Mouse (Mus musculus) spleen, postnatal 10 days (tissue): Measurements from ENCODE around the gene Il1rap.

Source experiments
- DNase-seq, 2 experiments: peaks; one replicate each; pipeline ENCODE4 v3.0.0; 2021 to 2022; ENCODE audit warnings: low spot score in 2 of 2

Gene Il1rap

DNA sequence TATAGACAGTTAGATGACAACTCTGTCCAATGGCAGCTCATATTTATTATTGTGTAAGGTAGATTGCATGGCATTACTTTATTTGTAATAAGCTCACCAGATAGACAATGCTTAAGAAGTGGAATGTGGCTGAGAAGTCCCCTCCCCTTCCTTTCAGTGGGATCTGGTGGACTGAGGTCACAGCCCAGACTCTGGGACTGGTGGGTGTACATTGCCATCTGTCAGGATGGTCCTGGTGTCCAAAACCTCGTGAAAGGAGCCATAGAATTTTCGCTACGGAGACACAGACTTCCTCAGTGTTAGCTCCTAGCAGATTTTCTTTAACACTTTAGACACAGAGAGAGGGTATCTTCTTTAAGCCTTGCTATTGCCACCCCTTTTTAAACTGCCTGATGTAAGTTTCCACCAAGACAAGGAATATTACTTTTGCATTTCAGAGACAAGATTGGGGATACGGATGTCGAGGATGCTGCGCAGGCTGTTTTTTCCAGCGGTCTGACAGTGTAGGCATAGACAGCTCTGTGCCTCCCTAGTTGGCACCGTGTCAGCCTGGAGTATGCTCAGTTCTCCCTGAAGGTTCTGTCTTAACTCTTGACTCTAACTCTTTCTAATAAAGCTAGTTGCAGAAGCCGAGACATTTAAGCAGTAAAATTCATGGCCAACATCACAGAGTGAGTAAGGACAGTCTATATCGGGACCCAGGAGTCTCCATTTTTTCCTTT lies 31.2 kb downstream of the Il1rap start:
- DNase-seq: no peak

DNA sequence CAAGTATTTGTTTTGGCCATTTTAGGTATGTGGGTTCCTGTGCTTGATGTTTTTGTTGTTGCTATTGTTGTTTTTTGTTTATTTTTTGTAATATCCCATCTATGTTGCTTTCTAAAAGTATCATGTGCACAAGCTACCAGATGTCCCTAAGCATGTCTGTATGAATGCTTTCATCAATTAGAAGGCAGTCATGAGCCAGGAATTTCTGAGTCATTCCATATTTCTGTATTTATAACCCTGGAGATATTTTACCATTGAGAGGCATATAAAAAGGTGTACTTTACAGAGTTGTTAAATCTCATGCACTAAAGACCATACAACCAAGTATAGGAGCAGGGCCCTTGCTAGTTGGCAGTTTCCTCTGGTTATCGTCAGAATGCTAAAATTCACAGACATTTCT lies 41.6 kb downstream of the Il1rap start:
- DNase-seq: no peak

DNA sequence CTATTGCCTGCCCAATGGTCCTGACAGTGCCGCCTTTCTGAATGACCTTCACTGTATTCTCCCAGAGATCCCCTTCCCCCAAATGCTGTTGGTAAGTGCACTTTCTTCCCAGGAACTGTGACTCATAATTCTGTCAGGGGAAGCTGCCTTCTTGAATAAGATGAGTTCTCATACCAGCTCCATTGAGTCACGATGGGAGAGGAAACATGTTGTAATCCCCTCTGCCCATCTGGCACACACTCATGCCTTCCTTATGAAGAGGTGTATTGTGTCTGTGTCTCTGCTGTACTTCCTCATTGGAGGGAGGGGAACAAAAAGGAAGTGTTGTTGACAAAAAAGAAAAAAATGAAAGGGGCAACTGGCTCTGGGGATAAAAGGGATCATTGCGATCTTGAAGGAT lies 44.6 kb downstream of the Il1rap start:
- DNase-seq: no peak

DNA sequence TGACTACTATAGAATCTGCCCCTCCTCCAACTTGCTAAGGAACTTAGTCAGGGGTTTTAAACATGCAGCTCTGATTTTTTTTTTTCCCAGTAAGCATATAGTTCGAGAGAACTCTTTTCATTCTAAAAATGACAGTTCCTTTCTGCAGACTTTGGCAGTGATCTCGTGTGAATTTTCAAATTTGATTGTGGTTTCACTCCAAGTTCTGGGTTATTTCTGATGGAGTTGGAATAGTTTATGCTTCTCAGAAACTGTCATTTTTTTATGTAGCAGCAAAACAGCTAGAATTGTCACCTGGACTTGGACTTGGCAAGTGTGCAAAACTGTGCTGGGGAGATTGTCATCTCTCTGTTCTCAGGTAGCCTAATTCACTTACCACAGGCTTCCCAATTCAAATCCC lies 53.3 kb downstream of the Il1rap start:
- no peak for DNase-seq

DNA sequence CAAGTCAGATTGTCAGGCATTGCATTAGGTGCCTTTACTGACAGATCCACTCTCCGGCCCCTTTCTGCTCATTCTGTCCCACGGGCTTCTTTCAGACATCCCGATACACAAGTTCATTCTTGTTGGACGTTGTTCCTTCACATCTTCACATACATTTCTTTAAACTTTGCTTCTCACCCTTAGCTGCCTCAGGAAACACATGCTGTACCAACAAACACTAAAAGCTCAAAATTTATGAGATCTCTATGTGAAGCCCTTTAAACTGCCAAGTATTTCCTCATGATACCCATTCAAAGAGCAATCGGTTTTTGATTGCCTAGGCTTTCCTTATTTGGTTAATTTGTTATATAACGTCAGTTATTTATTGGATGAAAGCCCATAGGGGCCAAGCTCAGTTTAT lies 61.6 kb downstream of the Il1rap start:
- DNase-seq: no peak

DNA sequence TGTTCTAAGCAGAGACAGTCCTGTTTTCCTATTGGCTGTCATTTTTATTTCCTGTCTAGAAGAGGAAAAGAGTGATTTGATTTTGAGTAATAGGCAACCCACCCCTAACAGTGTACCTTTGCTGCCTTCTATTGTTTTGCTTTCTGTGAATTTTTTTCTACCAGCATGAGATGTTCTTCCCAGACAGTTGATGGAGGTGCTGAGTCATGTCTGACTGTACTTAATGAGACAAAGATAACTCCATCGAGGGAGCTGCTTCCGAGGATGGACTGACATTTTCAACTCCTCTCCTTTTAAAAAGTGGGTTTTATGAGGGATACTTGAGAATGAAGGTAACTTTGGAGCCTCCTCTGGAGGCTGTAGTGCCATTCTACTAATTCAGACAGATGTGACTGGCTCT lies 64.6 kb downstream of the Il1rap start:
- no peak for DNase-seq

DNA sequence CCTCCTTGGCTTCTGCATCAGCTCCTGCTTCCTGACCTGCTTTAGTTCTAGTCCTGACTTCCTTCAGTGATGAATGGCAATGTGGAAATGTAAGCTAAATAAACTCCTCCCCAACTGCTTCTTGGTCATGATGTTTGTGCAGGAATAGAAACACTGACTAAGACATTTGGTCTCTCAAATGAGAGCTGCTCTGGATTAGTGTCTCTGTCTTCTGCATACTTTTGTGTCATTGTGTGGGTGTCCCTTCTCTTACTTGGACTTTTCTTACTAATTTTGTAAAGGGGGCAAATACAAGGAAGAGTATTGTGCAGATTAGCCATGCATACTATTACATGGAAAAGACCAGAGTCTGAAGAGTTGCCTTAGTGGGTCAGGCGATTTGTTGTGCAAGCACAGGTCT lies 65.5 kb downstream of the Il1rap start:
- DNase-seq: no peak

DNA sequence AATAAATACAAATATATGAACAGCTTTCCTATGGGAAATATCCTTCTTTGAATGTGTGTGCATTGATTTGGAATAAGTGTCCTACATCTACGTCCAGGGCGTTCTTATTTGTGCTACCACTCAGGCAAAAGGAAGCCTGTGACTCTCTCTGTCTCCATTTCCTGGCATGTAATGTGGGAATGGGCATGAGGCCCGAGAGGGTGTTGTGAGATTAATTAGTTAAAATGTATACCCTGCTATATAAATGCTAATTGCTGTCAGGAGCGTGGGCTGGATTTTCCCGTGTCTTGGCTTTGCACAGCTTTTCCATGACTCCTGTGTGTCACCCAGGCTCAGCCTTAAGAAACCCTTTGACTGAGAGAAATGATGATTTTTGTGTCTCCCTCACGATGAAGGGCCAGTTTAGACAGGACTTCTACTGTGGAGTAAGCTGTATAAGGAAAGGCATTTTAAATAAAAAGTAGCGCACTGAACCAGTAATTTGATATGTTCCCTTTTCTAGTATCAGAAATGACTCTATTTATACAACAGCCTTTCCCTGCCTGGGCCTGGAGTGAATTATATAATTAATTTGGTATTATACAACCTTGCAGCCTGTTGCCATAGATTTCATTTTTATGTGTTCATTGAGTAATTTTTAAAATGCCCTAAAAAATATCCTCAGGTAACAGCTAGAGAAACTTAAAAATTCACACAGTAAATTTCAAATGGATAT lies 81.4 kb downstream of the Il1rap start:
- DNase-seq: no peak

DNA sequence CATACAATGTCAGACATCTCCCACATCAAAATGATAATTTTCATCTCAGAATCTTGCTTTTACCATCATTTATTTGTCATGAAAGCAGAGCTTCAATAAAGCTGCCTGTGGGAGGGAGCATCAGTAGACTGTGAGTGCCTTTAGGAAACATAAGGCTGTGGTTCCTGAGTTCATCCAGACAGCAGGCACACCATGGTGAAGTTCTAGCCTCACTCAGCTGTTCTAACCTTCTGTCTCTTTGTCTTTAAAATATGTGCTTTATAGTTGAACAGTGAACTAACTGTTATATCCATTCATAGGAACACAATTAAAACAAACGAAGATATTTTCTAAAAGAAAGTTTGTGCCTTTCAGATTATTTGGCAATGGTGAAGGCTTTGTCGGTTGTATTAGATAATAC lies 84.9 kb downstream of the Il1rap start:
- DNase-seq: no peak

DNA sequence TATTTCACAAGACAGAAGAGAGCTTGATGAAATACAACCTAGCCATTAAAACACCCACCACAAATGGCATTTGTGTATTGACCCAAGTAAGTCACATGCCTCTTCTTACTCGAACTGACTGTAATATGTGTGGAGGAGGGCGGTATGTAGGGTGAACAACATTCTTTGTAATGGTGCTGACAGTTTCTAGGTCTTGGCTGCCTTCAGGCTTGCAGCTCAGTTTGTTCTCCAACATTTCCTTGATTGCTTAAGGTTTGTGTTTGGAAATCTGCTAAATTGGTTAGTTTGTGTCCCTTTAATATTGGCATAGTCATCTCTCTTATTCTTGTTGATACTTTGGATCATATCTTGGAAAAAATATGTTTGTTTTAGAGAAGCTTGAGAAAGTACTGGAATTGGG lies 87.6 kb downstream of the Il1rap start:
- DNase-seq: no peak

DNA sequence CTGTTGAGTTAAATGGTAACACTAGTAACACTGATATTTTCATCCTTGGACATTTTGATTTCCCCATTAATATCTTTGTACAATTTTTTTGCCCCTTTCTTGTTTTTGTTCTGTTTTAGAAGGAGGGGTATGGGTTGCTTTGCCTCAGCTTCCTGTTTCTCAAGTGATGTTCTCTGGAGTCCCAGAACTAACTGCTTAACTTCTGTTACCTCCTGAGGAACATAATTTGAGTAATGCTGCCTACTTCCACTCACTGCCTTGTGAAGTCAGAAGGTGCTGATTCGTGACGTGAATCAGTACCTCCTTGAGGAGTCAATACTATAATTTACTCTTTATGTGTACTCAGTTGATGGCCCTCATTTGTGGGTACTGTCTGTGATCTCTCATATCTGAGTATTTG lies 98.9 kb downstream of the Il1rap start:
- no peak for DNase-seq

DNA sequence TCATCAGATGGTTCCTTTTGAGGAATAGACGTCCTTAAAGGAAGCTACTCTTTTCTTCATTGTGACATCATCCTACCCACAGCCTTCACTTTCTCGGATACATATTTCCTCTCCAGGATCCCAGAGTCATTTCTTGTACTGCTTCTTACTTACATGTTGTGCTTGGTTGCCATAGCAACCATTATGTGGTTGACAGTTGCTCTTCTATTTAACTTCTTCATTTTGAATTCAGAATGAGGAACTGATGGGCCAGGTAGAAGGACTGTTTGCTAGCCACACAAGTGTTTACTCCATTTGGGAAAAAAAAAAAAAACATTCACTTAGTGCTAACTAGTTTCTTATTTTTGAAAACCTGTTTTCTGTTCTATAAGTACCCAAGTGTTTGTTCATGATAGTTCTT lies 108.3 kb downstream of the Il1rap start:
- no peak for DNase-seq

DNA sequence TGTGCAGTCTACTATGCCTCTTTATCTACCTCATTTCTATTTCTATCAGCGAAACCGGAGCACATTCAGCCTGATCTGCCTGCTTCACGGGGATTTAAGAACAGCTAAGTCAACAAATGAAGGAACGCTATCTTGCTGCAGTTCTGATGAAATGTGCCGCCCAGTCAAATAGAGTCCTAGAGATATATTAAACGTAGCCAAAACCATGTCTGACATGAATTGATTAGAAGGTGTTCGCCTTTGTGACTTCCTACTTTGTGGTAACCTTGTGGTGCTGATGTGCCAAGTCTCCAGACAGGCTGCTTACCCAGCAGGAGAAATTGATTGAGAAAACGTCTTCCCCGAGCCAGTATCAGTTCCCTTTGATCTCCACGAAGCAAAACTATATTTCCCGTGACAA lies 109.8 kb downstream of the Il1rap start:
- DNase-seq: no peak

DNA sequence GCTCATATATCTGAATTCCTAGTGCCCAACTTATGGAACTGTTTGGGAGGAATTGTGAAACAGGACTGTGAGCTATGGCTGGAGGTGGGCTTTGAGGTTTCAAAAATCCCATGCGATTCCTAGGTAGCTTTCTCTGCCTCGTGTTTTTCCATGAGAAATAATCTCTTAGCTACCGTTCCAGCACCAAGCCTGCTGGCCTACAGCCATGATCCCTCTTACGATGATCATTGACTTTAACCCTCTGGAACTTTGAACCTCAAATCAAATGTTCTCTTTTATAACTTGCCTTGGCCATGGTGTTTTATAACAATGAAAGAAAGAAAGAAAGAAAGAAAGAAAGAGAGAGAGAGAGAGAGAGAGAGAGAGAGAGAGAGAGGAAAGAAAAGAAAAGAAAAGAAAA lies 116.6 kb downstream of the Il1rap start:
- DNase-seq: no peak

DNA sequence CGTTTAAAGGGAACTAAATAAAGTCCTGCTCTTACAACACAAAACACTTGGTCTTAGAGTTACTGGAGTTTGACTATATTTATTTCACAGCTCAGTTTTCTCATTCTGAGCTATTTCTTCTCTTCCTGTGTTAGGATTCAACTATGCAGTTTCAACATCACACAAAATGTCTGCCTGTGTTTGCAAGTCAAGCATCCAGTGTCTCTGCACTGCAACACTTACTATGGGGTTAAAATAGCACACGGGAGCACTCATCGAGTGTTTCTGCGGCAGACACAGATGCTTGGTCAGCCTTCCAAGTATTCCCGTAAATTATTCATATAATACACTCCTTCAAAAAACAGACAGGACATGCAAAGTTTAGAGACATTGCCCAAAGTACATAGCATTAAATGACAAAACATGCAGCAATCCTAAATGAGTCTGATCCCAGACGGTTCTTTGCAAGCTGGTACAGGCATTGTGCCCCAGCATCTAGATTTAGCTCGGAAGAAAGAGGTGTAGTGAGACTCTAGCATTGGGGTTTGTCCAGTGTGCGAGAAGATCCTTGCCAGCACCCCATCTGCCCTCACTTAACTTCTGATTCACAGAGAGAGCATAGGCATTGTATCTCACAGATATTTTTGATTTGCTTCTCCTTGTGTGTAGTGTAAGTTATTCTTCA lies 119.1 kb downstream of the Il1rap start:
- DNase-seq: no peak

DNA sequence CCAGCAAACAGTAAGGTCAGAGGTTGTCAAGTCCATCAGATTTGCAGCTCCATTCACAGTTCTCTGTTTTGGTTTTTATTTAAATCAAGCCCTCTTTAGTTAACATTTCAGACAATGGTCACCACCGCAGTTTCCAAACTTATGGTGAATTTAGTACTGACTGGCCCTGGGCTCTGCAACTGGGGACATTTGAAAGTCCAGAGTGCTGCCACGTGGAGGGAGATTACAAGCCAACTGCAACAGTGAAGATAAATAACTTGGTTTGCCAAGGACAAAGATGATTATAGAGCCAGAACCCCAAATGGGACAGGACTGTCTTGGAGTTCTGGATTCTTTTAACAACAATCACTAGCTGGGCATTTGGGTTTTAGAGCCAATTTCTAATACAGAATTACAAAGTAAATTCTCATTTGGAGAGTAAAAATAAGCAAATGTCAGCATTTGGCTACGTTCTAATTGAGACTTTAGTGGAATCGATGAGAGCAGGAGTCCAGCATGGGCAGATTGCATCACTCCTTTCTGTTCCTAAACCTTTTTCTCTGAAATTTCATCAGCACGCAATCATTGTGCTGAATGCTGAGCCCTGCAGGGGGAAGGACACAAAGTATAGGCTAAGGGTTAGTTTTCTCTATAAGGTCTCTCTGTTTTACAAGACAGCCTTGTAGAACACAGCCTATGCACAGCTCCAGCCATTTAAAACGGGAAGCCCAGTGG lies 124.3 kb downstream of the Il1rap start:
- no peak for DNase-seq

DNA sequence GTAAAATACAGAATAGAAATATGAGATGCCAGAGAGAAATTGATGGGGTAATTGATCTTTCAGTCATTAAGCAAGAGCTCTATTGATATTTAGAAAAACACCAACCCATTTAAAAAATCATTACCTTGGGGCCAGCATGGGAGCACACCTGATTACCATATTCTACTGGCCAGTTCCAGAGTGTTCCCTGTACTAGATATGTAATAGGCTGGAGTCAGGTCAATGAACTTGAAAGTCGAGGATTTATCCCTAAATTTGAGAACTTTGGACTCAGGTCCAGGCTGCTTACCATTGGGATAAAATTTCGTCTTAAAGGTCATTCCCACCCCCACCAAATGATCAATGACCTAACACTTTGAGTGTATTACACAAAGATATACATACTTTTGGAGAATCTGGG lies 125.0 kb downstream of the Il1rap start:
- DNase-seq: no peak

DNA sequence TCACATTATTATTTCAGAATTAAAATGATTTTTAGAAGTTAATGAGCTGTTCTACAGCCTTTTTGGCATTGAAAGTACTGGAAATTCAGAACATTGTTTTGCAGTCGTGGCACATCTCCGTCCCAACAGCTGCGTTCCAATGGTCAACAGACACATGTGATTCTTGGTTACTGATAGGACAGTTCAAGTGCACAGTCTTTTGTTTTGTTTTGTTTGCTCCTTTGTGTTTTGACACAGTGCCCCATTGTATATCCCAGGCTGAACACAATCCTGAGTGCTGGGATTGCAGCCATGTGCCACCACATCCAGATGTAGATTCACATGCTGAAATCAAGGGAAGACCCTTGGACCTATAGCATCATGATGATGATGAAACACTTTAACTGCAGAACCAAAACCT lies 129.4 kb downstream of the Il1rap start:
- no peak for DNase-seq

DNA sequence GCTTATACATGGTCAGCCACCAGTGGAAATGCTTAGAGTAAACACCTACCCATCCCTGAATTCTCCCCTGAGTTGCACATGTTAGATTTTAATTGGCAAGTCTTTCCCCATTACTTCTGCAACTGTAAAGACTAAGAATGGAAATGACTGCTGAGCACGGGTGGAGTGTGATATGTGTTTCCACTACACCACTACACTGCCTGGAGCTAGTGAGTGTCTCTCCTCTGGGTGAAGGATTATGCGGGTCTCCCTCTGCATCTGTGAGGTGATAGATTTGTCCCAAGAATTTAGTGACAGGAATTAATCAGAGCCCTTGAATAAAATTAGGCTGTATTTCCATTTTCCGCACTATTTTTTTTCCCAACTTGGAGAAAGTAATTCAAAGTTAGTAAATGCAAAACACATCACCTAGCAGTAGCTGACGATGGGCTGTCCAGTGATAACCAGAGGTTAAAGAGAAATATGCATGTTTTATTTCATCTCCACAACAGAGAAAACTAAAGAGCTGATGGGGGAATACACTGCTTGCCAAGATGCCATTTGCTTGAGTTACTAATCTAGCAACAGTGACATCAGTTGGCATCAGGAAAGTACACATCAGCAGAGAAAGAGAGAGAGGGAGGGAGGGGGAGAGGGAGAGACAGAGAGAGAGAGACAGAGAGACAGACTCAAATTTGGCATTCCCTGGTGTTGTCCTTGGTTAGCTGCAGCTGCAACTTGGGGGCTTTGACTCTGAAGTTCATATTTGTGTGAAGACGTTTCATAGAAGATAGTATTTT lies 132.2 kb downstream of the Il1rap start:
- DNase-seq: no peak

DNA sequence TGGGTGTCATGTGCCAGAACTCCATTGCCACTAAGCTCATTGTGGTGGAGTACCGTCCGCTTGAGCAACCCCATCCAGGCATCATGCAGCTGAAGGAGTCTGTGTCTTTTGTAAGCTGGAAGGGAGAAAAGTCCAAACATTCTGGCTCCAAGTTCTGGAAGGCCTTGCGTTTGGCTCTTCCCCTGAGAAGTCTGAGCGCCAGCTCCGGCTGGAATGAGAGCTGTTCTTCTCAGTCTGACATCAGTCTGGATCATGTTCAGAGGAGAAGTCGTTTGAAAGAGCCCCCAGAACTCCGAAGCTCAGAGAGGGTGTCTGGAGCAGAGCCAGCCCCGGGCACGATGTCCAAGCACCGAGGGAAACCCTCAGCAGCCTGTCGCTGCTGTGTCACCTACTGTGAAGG lies 141.0 kb downstream of the Il1rap start:
- DNase-seq: no peak

DNA sequence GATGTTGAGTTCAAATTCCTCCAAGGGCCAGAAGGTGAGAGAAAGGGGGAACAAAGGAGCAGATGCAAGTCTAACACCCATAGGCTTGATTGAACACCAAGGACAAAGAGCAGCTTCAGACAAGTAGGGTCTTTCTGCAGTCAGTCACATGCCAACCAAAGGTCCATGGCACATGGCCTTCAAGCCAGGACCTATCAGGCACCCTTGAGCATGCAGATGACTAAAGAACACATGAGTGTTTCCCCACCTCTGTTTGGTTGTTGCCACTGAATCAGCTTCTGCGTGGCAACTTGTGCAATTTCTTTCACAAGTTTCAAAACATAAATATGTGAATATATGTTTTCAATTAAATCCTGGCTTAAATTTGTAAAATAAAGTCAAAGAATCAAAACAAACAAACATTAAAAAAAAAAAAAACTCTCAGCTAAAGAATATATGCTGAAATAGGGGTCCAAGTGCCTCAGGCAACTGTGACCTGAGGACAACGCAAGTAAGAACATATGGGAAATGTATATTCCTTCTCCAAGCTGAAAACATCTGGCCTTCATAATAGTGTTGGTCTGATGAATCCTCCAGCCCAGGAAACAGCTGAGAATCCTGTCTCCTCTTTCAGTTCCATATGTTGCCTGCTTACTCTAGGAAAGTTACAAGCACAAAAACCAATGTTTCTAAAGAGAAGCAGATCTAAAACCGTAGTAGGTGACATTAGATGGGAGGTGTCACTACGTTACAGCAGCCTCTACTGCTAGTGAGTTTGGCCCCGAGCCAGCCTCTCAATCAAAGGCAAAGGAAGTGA lies 142.6 kb downstream of the Il1rap start:
- no peak for DNase-seq
